Mouse (Mus musculus) left cerebral cortex, postnatal 4 days (tissue): ENCODE data around the gene Cntd1. TPM values are rescaled to one million over a fixed set of nuclear protein-coding genes. Genes with fewer than 3 reads are reported as not detected.
"Not testable (repeated sequence)": the region's sequence is repeated elsewhere in the genome, so short reads cannot be mapped to it uniquely, and the experiment has no call there.

ENCODE experiments used
- DNase-seq: peaks from one replicate; pipeline ENCODE4 v3.0.0-alpha.2; 2022
- intact Hi-C: fragments of 180-260 bp; cut with DNase I; formaldehyde crosslinking; loops from one replicate; pipeline ENCODE4 v1.15.1; 2025
- total RNA-seq, 2 experiments: library from RNA; stranded (reverse); gene quantifications; 2 replicates each; pipeline ENCODE4 v1.2.3; 2021

Gene Cntd1
- total RNA-seq, 2 experiments from 2014 or later = 0.30 to 0.68 TPM

- DNase-seq = peak; percentile 19
- intact Hi-C loops = no loop called here
Measured at GRCm38 (mm10) chr11:101328941-101329635, 50.3 kb downstream of the Cntd1 start.

- intact Hi-C loops = no loop called here
- no peak for DNase-seq
Measured at GRCm38 (mm10) chr11:101330371-101330924, 51.6 kb downstream of the Cntd1 start, which contains the start of gene Aoc3. Gene Aoc3 (plus strand): TSS chr11:101330605.

- DNase-seq, intact Hi-C loops: not testable (repeated sequence)
Measured at GRCm38 (mm10) chr11:101330961-101331360, 52.1 kb downstream of the Cntd1 start.

- intact Hi-C loops = no loop called here
- no peak for DNase-seq
Measured at GRCm38 (mm10) chr11:101332537-101332936, 53.7 kb downstream of the Cntd1 start.

- intact Hi-C loops = no loop called here
- DNase-seq = no peak
Measured at GRCm38 (mm10) chr11:101334023-101334422, 55.2 kb downstream of the Cntd1 start.

GRCm38 (mm10) chr11:101334516-101334915 lies 55.7 kb downstream of the Cntd1 start:
- no peak for DNase-seq
- intact Hi-C loops = no loop called here

- DNase-seq = no peak
- intact Hi-C loops = no loop called here
Measured at GRCm38 (mm10) chr11:101335685-101336084, 56.9 kb downstream of the Cntd1 start.

- intact Hi-C loops = no loop called here
- peak; percentile 28 for DNase-seq
Measured at GRCm38 (mm10) chr11:101338123-101338760, 59.4 kb downstream of the Cntd1 start.

Other genes starting within 250 kb of the Cntd1 start
- gene Naglu, start 209.0 kb upstream of the Cntd1 start, total RNA-seq = 1 to 10 TPM; 8.3 to 9.6 TPM
- gene Hsd17b1, start 200.6 kb upstream of the Cntd1 start, total RNA-seq = under 1 TPM; 0.52 to 0.76 TPM
- 10 to 100 TPM; 28.3 to 32.0 TPM for gene Coasy, start 196.4 kb upstream of the Cntd1 start, total RNA-seq
- gene Mlx, start 191.7 kb upstream of the Cntd1 start, total RNA-seq = 10 to 100 TPM; 39.0 to 47.3 TPM
- gene Psmc3ip, start 183.6 kb upstream of the Cntd1 start, total RNA-seq = 1 to 10 TPM; 7.7 to 9.1 TPM
- gene Retreg3, start 159.1 kb upstream of the Cntd1 start, total RNA-seq = 10 to 100 TPM; 48.9 to 49.2 TPM
- 10 to 100 TPM; 42.9 TPM for gene Tubg1, start 159.1 kb upstream of the Cntd1 start, total RNA-seq
- 10 to 100 TPM; 38.6 to 41.6 TPM for gene Tubg2, start 123.1 kb upstream of the Cntd1 start, total RNA-seq
- 1 to 10 TPM; 4.8 to 7.4 TPM for gene Cntnap1, start 108.5 kb upstream of the Cntd1 start, total RNA-seq
- gene Plekhh3, start 107.7 kb upstream of the Cntd1 start, total RNA-seq = 1 to 10 TPM; 5.6 to 6.1 TPM
- not detected for gene Ccr10, start 103.6 kb upstream of the Cntd1 start, total RNA-seq
- gene Ezh1, start 52.5 kb upstream of the Cntd1 start, total RNA-seq = 10 to 100 TPM; 34.3 to 36.6 TPM
- gene Ramp2, start 33.0 kb upstream of the Cntd1 start, total RNA-seq = 10 to 100 TPM; 56.2 to 64.0 TPM
- 10 to 100 TPM; 76.2 to 77.1 TPM for gene Vps25, start 25.3 kb upstream of the Cntd1 start, total RNA-seq
- gene Wnk4, start 18.4 kb upstream of the Cntd1 start, total RNA-seq = 1 to 10 TPM; 5.4 to 6.2 TPM
- 10 to 100 TPM; 80.2 to 87.2 TPM for gene Coa3, start 102 bp downstream of the Cntd1 start, total RNA-seq
- 100 to 1,000 TPM; 141 to 144 TPM for gene Becn1, start 23.3 kb downstream of the Cntd1 start, total RNA-seq
- 100 to 1,000 TPM in 1 of 2 experiments, 10 to 100 TPM in 1; 95.9 to 109 TPM for gene Psme3, start 37.2 kb downstream of the Cntd1 start, total RNA-seq
- 1 to 10 TPM; 6.2 to 6.6 TPM for gene Aoc2, start 46.1 kb downstream of the Cntd1 start, total RNA-seq
- gene Aoc3, start 51.6 kb downstream of the Cntd1 start, total RNA-seq = 1 to 10 TPM; 1.4 to 1.8 TPM
- not detected for gene G6pc, start 88.5 kb downstream of the Cntd1 start, total RNA-seq
- gene Aarsd1, start 138.6 kb downstream of the Cntd1 start, total RNA-seq = 10 to 100 TPM; 50.3 to 52.5 TPM
- gene Gm27029, start 145.8 kb downstream of the Cntd1 start, total RNA-seq = 1 to 10 TPM; 4.5 to 6.5 TPM
- gene Rundc1, start 146.1 kb downstream of the Cntd1 start, total RNA-seq = 10 to 100 TPM; 22.9 to 23.5 TPM
- gene Ptges3l, start 146.3 kb downstream of the Cntd1 start, total RNA-seq = 1 to 10 TPM; 1.2 to 2.4 TPM
- 10 to 100 TPM; 68.9 to 71.3 TPM for gene Rpl27, start 163.3 kb downstream of the Cntd1 start, total RNA-seq
- gene Ifi35, start 169.4 kb downstream of the Cntd1 start, total RNA-seq = 1 to 10 TPM in 1 of 2 experiments, under 1 TPM in 1; 0.84 to 1.4 TPM
- gene Rnd2, start 186.0 kb downstream of the Cntd1 start, total RNA-seq = 10 to 100 TPM; 70.3 to 72.3 TPM
- 100 to 1,000 TPM; 107 to 112 TPM for gene Vat1, start 187.2 kb downstream of the Cntd1 start, total RNA-seq